Mouse (Mus musculus): Measurements from ENCODE around the gene Unc45a.

Unc45a gene

GRCm38 (mm10) chr7:80283226-80283918 is 57.4 kb downstream of the Unc45a start:
- no peak for DNase-seq (ENCODE audit: low read depth, low spot score)

- no peak for DNase-seq (ENCODE audit: low read depth, low spot score)
These were observed 59.2 kb downstream of the Unc45a start for GRCm38 (mm10) chr7:80281646-80282045.

- DNase-seq (ENCODE audit: low read depth, low spot score), result no peak
These were observed 59.8 kb downstream of the Unc45a start for GRCm38 (mm10) chr7:80280998-80281397.

- DNase-seq (ENCODE audit: low read depth, low spot score), result no peak
These were observed 60.8 kb downstream of the Unc45a start for GRCm38 (mm10) chr7:80280032-80280431.

- no peak for DNase-seq (ENCODE audit: low read depth, low spot score)
These were observed 64.4 kb downstream of the Unc45a start for GRCm38 (mm10) chr7:80276374-80276773.
